Mouse (Mus musculus) embryo, embryonic 10.5 days (tissue): ENCODE data around the gene Tbl3.
A peak's percentile ranks its signal among the peaks of the same experiment; 100 is the strongest.

Experiments
- DNase-seq: peaks from one replicate; pipeline ENCODE4 v3.0.0-alpha.2; 2015; ENCODE audit warnings: low spot score

Tbl3 gene

DNA sequence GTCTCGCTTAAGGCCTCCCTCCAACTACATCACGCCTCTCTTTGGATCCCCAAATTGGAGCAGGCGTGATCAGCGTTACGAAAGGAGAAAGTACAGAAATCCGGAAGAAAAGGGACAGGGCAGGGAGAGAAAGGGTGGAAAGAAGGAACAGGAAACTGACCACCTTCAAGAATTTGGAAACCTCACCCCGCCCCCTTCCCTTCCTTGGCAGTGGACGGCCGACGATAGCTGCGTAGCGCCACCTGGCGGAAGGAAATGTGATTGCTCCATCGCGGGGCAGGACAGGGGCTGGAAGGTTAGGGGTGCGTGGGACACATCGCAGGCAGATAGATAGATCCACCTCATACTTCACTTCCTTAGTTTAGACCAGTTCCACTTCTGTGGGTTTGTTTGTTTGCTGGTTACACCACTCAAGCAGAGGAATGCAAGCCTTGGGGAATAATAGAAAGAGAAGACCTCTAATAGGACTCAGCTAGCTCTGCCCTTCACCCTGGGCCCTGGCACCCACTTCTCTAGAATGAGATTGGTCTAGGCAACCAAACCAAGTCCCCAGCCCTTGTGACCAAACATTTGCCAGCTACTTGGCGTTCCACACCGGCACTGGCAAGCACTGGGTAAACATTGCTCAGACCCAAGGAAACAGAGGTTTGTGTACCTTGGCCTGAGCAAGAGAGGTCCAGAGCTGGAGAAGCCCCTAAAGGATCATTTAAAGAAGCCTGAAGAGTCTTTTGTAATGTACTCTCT, 53.3 kb downstream of the Tbl3 start:
- DNase-seq: peak; percentile 95

DNA sequence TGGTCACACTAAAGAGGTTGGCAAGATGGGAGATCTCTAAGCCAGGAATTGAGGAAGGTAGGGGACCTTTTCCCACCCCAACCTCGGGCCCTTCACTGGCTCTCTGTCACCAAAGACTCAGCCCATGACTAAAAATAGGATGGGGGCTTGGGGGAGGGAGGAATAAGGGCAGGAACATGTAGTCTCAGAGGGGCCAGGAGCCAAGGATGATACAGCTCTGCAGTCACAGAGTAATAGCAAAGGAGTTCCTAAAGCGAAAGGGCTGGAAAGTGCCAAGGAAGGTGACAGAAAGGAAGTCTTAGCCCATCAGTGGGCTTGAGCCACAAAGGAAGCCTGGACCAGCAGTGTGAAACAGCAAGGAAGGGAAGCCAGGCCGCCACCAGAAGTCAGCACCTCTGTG, 55.6 kb downstream of the Tbl3 start:
- DNase-seq: no peak

DNA sequence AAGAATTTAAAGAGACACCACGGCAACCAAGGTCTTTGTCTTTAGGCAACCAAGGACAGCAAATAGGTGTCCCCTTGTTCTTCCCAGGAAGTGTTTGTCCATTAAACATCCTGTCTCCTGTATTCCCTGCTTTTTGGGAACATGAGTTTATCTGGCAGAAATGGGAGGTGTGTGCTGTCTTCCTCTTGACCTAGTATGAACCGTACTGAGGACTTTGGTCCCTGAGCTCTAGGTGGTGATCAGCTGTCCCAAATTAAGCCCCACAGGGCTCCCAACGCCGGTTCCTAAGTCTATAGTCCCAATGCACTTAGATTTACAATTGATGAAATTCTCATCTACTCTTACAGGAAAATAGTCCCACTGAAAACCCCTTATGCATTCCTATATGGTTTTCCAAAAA, 56.7 kb downstream of the Tbl3 start:
- DNase-seq: no peak

DNA sequence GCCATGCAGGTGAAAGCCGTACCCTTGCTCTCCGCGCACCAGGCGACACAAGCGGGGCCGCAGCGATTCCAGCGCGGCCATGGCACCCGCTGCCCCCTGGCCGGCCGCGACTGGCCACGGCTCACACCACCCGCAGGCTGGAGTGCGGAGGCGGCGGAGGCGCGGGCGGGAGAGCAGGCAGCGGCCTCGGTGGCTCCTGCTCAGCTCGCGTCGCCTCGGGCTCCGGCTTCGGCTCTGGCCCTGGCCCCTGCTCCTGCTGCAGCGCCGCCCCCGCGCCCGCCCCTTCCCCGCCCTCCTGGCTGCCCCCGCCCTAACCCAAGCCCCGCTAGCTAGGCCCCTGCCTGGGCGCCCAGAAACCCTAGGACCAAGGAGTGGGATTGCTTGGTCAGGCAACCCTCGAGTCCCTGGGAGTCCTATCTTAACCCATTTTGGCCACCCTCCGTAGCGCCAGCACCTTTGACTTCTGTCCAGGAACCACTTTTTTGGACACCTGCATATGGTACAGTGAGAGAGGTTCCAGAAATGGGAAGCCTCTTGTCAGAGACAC, 57.3 kb downstream of the Tbl3 start, which contains the start of gene Slc9a3r2:
Gene Slc9a3r2 (minus strand): TSS at position 258 of the 547 bp plus-strand sequence.
- DNase-seq: peak; percentile 67

DNA sequence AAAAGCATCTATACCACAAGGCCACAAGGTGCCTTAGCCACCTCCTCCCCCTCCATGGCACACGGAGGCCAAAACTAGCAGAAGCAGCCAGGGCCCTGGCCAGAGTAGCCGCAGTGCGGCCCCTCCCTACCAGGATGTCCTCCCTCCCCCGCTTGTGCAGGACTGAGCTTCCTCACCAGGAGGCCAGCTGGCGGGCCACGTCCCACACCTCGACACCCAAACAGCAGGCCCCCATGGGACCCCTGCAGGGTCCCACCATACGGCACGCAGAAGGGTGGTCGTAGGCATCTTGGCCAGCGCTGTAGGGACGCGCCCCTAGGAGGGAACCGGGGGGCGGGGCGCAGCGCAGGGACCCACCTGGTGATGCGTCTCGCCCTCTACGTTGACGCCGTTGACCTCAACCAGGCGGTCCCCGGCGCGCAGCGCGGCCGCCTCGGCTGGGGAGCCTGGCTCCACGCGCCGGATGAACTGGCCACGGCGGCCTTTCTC, 57.8 kb downstream of the Tbl3 start:
- no peak for DNase-seq

DNA sequence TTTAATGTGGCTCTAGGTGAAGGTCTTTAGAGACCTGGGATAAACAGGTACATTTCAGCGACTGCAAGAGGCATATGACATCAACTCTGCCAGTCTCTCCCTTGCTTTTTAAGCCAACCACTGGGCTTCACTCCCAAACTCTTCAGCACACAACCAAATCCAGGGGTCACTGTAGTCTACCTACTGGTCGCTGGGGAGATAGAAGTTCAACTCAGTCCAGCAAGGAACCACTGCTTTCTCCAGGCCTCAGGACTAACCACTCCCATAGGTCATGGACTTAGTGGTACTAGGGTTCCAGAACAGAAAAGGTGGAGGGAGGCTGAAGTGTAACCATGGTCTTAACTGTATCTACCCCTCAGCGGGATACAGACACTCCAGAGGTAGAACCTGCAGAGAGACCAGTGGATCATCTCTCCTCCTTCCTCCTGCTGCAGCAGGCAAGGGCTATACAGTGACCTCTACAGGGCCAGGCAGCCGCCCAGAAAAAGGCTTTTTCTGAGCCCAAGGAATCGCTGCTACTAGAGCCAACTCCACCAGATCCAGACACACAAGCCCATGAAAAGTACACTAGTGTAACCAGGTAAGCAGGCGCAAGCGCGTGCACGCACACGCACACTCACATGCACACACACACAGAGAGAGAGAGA, 58.6 kb downstream of the Tbl3 start:
- no peak for DNase-seq
